Mouse (Mus musculus) CH12F3 (cell line): ENCODE measurements at regions not wholly inside any gene's neighbourhood (a gene's known extent, or its start where the extent isn't known, plus 50 kb on each side); places are given as distances from the start of the nearest gene placed in this dataset.
"Not testable (repeated sequence)": the region's sequence is repeated elsewhere in the genome, so short reads cannot be mapped to it uniquely, and the experiment has no call there.

Source experiments
- in situ Hi-C: fragments of 300-500 bp; cut with MboI; formaldehyde crosslinking; loops from 2 replicates; pipeline ENCODE4 v1.14.3; 2020; ENCODE audit warnings: low sequenced_read_pairs

DNA sequence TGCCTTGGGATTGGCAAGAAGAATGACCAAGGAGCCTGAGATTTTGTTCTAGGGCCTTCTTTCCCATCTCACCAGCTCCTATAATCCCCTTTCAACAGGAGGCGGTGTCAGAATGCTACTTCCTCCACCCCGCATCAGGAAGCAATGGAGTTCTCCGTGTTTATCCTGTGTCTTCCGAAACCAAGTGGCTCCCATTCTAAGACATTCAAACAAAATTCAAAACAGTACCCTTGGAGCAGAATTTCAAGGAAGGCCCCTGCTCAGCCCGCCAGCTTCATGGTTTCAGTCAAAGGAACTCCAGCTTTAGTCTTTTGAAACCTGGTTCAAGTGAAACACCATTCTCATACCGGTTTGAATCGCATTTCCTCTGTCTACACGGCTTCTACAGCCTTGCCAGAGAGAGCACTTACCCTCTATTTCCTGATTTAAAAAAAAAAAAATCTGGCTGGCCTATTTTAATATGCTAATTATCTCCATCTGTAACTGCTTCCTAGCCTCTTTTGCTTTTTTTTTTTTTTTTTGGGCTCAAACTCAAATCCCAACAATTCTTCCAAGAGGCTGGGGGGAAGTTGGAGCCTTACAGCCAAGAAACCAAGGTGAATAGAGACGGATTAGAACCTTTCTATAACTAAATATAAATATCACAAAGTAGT lies 167.7 kb upstream of the Fam3c start:
- in situ Hi-C loops = no loop called here

DNA sequence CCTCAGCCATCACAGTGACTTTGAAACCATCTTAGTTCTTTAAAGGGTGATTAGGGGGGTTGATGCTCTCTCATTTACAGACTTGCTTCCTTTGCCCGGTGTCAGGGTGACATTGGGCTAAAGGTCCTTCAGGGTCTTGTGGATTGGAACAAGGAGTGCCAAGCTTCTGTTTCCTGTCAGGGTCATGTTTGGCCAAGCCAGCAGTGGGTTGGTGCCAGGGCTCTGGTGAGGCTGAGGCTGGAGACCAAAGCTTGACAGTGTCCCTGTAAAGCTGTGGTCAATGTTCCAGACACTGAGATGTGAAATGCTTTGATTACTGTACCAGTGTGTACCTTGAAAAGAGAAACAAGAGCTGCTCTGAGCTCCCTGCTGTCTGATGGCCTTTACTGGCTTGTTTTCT lies 150.8 kb upstream of the Fam3c start:
- in situ Hi-C loops = no loop called here

- in situ Hi-C loops = no loop called here
These were observed 141.3 kb upstream of the Fam3c start for GRCm38 (mm10) chr6:22497306-22497705.

DNA sequence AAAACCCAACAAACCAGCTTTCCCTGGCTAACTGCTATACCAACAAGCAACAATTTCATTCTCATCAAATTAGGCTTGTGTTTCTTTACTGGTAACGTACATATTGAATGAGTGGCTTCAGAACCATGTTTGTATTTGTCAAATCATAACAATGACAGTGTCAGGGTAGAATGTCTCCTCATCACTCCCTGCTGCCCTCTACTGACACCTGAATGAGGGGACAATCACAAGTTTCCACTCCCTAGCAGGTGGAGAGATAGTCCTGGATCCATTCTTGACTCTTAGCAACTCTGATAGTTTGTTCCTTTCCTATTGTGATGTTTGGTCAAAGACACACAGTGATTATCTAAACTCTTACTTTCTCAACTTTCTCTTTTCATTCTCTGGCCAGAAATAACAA lies 140.4 kb upstream of the Fam3c start:
- in situ Hi-C loops = no loop called here

DNA sequence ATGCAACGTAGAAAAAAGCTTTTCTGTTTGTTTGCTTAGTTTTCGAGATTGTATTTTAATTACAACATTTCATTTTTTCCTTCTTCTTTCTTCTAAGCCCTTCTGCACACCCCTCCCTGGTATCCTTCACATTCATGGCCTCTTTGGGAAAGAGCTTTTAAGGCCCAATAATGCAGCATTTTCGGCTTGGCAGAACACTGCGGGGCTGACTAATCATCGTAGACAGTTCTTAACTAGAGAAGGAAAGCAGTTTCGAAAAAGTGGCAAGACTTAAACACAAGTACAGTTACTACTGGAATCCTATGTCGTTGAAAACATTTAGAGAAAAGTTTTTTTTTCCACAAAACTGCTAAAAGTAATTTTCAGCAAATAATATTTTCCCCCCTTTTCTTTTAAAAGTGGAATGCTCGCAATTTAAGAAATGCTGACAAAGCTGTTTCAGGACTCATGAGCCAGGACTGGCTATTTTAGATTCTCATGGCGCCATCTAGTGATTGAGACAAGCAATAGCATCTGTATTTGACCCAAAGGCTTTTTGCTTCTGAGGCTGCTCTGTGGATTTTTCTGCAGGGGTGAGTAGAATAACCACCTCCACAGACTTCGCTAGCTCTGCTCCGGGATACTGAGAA lies 137.7 kb upstream of the Fam3c start:
- in situ Hi-C loops = loop anchor here (5.0 kb wide), 1 partner anchor 371 kb away; no protein-coding TSS in a partner anchor

GRCm38 (mm10) chr6:22492896-22493295 lies 136.9 kb upstream of the Fam3c start:
- in situ Hi-C loops = loop anchor here (5.0 kb wide), 1 partner anchor 371 kb away; no protein-coding TSS in a partner anchor

GRCm38 (mm10) chr6:22490762-22491161 lies 134.7 kb upstream of the Fam3c start:
- in situ Hi-C loops = loop anchor here (5.0 kb wide), 1 partner anchor 368 kb away; no protein-coding TSS in a partner anchor

DNA sequence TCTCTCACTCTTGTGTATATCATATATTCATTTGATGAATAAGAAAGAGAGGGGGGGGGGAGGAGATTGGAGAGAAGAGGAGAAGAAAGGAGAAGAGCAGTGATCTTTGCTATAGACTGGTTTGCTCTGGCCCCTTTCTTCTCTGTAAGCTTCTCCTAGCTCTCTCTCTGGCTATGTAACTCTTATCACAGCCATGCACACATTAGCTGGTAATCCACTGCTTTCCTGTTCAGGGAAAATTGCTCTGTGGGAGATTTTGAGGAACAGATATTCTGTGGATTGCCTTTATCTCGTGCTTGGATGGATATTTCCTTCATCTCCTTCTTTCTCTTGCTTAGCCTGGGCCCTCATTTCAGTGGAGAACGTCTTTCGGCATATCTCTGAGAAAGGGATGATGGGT lies 131.4 kb upstream of the Fam3c start:
- in situ Hi-C loops = loop anchor here (5.0 kb wide), 1 partner anchor 155 kb away; no protein-coding TSS in a partner anchor

- in situ Hi-C loops = loop anchor here (5.0 kb wide), 1 partner anchor 154 kb away; no protein-coding TSS in a partner anchor
These were observed 129.9 kb upstream of the Fam3c start for GRCm38 (mm10) chr6:22485828-22486518.

GRCm38 (mm10) chr6:22482257-22482656 lies 126.2 kb upstream of the Fam3c start:
- in situ Hi-C loops = not testable (repeated sequence)

GRCm38 (mm10) chr6:22474604-22475003 lies 118.6 kb upstream of the Fam3c start:
- in situ Hi-C loops = no loop called here

DNA sequence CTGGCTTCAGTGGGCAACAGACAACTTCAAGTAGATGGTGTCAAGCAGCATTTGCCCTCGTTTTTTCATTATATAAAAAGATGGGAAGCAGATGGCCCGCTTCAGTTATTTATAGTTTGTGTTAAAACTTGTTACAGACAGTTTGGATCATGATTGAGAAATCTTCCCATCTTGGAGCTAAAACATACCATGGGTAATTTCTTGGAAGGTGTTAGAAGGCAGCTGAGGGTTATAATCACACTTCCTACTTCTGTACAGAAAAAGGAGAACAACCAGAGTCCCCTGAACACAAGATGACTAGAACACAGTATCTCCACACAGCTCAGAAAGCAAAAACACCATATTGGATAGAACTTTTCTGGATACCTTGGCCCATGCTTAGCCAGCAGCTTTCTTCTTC lies 118.0 kb upstream of the Fam3c start:
- in situ Hi-C loops = no loop called here

DNA sequence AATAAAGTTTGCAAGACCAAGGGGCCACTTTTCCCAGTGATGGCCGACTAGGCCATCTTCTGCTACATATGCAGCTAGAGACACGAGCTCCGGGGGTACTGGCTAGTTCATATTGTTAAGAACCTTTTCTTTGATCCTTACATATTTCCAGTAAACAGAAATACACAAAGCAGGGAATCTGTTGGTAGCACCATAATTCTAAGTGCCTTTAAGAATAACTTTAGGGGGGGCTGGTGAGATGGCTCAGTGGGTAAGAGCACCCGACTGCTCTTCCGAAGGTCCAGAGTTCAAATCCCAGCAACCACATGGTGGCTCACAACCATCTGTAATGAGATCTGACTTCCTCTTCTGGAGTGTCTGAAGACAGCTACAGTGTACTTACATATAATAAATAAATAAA lies 116.4 kb upstream of the Fam3c start:
- in situ Hi-C loops = not testable (repeated sequence)

GRCm38 (mm10) chr6:22467334-22467993 lies 111.4 kb upstream of the Fam3c start:
- in situ Hi-C loops = no loop called here

DNA sequence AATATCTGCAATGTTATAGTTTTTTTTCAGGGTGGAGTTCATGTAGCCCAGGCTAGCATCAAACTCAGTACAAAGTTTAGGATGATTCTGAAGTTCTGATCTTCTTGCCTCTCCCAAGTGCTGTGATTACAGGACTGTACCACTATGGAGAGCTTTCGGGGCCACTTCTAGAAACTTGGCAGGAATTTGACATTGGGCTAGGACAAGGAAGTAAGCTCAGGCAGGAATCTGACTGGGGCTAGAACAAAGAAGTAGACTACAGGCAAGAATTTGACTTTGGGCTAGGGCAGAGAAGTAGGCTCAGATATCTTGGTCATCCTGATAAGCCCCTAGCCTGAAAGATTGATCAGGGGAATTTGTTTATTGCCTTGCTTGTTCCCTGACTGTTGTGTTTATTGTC lies 109.9 kb upstream of the Fam3c start:
- in situ Hi-C loops = no loop called here

- in situ Hi-C loops = no loop called here
These were observed 103.5 kb upstream of the Fam3c start for GRCm38 (mm10) chr6:22459440-22460016.

GRCm38 (mm10) chr6:22452203-22452602 lies 96.2 kb upstream of the Fam3c start:
- in situ Hi-C loops = no loop called here

- in situ Hi-C loops = no loop called here
These were observed 94.5 kb upstream of the Fam3c start for GRCm38 (mm10) chr6:22450501-22450900.

DNA sequence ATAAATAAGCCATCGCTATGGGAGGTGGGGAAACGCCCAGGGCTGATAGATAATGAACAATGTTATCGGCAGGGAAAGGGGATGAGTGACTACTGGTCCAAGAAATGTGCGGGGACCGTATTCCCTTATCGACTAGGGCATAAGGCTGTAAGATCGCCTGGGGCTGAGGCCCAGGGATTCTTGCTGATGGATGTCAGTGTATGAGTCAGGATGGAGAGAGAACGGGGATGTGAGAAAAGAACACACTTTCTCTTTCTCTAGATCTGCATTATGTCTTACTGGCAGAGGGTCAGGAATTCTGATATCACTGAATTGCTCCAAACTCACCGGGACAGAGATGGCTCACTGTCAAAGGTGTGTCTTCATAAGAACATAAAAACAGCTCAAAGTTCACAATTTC lies 92.9 kb upstream of the Fam3c start:
- in situ Hi-C loops = no loop called here

DNA sequence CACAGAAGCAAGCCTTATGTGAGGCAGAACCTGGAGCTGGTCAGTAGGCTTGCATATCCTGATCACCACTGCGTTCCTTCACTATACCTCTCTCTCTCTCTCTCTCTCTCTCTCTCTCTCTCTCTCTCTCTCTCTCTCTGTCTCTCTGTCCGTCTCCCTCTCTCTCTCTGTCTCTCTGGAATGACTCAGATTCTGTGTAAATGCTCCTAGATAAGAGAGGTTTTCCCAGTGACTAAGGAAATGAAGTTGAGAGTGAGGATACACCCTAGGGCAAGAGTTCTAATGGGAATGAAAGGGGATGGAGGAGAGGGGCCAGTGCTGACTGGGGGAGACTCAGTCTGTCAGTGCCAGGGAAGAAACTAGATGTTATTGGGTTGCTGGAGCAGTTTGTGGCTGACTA lies 91.6 kb upstream of the Fam3c start:
- in situ Hi-C loops = no loop called here
